17 mouse cellular contexts compared by ENCODE assay signal in genomic region chr1:59212076-59212779, GRCm38 (mm10). TPM values are rescaled to one million over a fixed set of nuclear protein-coding genes. Genes with fewer than 3 reads are reported as not detected.
DNase-seq lines count a peak whose midpoint lies in the region; ATAC-seq lines count a peak whose summit lies in the region.
"Had no signal": no experiment of that assay in that cellular context is flagged by ENCODE, and none has a peak within 500 bp of the region (broad histone marks: within the 10 kb centered on the region; RNA-seq: fewer than 3 reads in every experiment).

No protein-coding gene starts in this region.

- peak; percentile 97 for ATAC-seq in intestine, embryonic 15.5 days
- peak; percentile 71; the same call in 1 of the 2 replicates for ATAC-seq in stomach, embryonic 14.5 days (ENCODE audit: insufficient number of reproducible peaks, insufficient read depth, low FRiP score, low read depth)
- ATAC-seq in forebrain, embryonic 14.5 days = no peak
- ATAC-seq: midbrain, embryonic 15.5 days had no signal

- H3K27ac ChIP-seq in intestine, embryonic 15.5 days = 0 out of 2 replicates have a peak overlapping the region, but pooled peaks have one; percentile 62
- H3K27ac ChIP-seq in stomach, embryonic 14.5 days (ENCODE audit: low read length) = peak overlapping the region; percentile 55; the same call in 1 of the 2 replicates
- no peak overlapping the region for H3K27ac ChIP-seq in forebrain, embryonic 14.5 days (ENCODE audit: low read depth, low read length)
- H3K27ac ChIP-seq: heart, embryonic 15.5 days; hindbrain, embryonic 12.5 days; midbrain, embryonic 15.5 days had no signal

- WGBS in intestine, embryonic 15.5 days = 59% methylated on average over 5 of the region's 5 CpGs
- WGBS in stomach, embryonic 14.5 days = 66% methylated on average over 5 of the region's 5 CpGs
- WGBS in forebrain, embryonic 14.5 days = 81% methylated on average over 5 of the region's 5 CpGs

- H3K9ac ChIP-seq in intestine, embryonic 15.5 days = no peak overlapping the region
- no peak overlapping the region for H3K9ac ChIP-seq in stomach, embryonic 14.5 days (replicated peaks; ENCODE audit: low read depth, low read length)
- no peak overlapping the region for H3K9ac ChIP-seq in forebrain, embryonic 14.5 days (ENCODE audit: low read length)
- H3K9ac ChIP-seq: heart, embryonic 15.5 days; hindbrain, embryonic 12.5 days; lung, embryonic 14.5 days; midbrain, embryonic 15.5 days had no signal

- H3K4me3 ChIP-seq in intestine, embryonic 15.5 days (replicated peaks) = no peak overlapping the region
- no peak overlapping the region for H3K4me3 ChIP-seq in stomach, embryonic 14.5 days (ENCODE audit: low read depth, low read length)
- no peak overlapping the region for H3K4me3 ChIP-seq in forebrain, embryonic 14.5 days (ENCODE audit: low read depth, low read length)
- H3K4me3 ChIP-seq: heart, embryonic 15.5 days; hindbrain, embryonic 12.5 days; midbrain, embryonic 15.5 days had no signal

- peak; percentile 51 to 68 for DNase-seq in kidney, adult 8-10 months
- DNase-seq in kidney, postnatal 36 days = peak; percentile 42 to 77
- DNase-seq in left cerebral cortex, adult 11 months (ENCODE audit: low spot score) = no peak
- no peak for DNase-seq in urinary bladder, postnatal 14 days (ENCODE audit: low spot score)
- DNase-seq in forebrain, embryonic 14.5 days (ENCODE audit: low spot score) = no peak
- DNase-seq: B cell, adult 2 months; cerebellum, adult 11-12 months; heart, adult 18-20 months; layer of hippocampus, postnatal 36 days; left cerebral cortex, postnatal 4 days; lung, embryonic 14.5 days; thymus, adult 2 months had no signal

- no peaks in the 10 kb centered on the region for H3K4me1 ChIP-seq in intestine, embryonic 15.5 days (replicated peaks)
- H3K4me1 ChIP-seq in stomach, embryonic 14.5 days (ENCODE audit: control insufficient read depth, insufficient read depth, low read length) = no peaks in the 10 kb centered on the region
- H3K4me1 ChIP-seq in forebrain, embryonic 14.5 days (ENCODE audit: control insufficient read depth, insufficient read depth, low read length) = no peaks in the 10 kb centered on the region
- H3K4me1 ChIP-seq: heart, embryonic 15.5 days; hindbrain, embryonic 12.5 days; midbrain, embryonic 15.5 days had no signal

- H3K4me2 ChIP-seq in intestine, embryonic 15.5 days (replicated peaks) = no peak overlapping the region
- H3K4me2 ChIP-seq in stomach, embryonic 14.5 days (replicated peaks; ENCODE audit: low read depth, low read length) = no peak overlapping the region
- no peak overlapping the region for H3K4me2 ChIP-seq in forebrain, embryonic 14.5 days (ENCODE audit: low read length)
- H3K4me2 ChIP-seq: heart, embryonic 15.5 days; hindbrain, embryonic 12.5 days; lung, embryonic 14.5 days; midbrain, embryonic 15.5 days had no signal

- no peaks in the 10 kb centered on the region for H3K27me3 ChIP-seq in intestine, embryonic 15.5 days (replicated peaks)
- no peaks in the 10 kb centered on the region for H3K27me3 ChIP-seq in stomach, embryonic 14.5 days (ENCODE audit: control insufficient read depth, insufficient read depth, low read length)
- no peaks in the 10 kb centered on the region for H3K27me3 ChIP-seq in forebrain, embryonic 14.5 days (replicated peaks; ENCODE audit: control insufficient read depth, insufficient read depth, low read length)
- H3K27me3 ChIP-seq: heart, embryonic 15.5 days; hindbrain, embryonic 12.5 days; midbrain, embryonic 15.5 days had no signal

- H3K36me3 ChIP-seq in intestine, embryonic 15.5 days = no peaks in the 10 kb centered on the region
- H3K36me3 ChIP-seq in stomach, embryonic 14.5 days (ENCODE audit: control insufficient read depth, insufficient read depth, low read length) = 0 out of 2 replicates have a peak, but pooled peaks cover 5% of the 10 kb centered on the region
- peaks cover 34% of the 10 kb centered on the region for H3K36me3 ChIP-seq in forebrain, embryonic 14.5 days (ENCODE audit: control insufficient read depth, insufficient read depth, low read length)

- H3K9me3 ChIP-seq in intestine, embryonic 15.5 days = no peaks in the 10 kb centered on the region
- H3K9me3 ChIP-seq in stomach, embryonic 14.5 days (ENCODE audit: control insufficient read depth, low read depth, low read length) = no peaks in the 10 kb centered on the region
- no peaks in the 10 kb centered on the region for H3K9me3 ChIP-seq in forebrain, embryonic 14.5 days (replicated peaks; ENCODE audit: control insufficient read depth, low read length)
- H3K9me3 ChIP-seq: heart, embryonic 15.5 days; hindbrain, embryonic 12.5 days; midbrain, embryonic 15.5 days had no signal

RNA-seq across cellular contexts. Expression of gene Als2, which starts 24.8 kb away (rescaled TPM):
- polyA plus RNA-seq in intestine, embryonic 15.5 days (2015; fragmentation: Nextera tagmentation; extraction: Ambion mirVana) = 7.4 and 7.5 TPM in 2 replicates
- polyA plus RNA-seq in stomach, embryonic 14.5 days (2014; fragmentation: Nextera tagmentation; extraction: Ambion mirVana) = 8.3 and 10.3 TPM in 2 replicates
- 10.7 and 17.4 TPM in 2 replicates for polyA plus RNA-seq in forebrain, embryonic 14.5 days (2014; fragmentation: Nextera tagmentation; extraction: Ambion mirVana)

RNA-seq across cellular contexts. Expression of gene Cdk15, which starts 44.5 kb away (rescaled TPM):
- 0.20 and 0.63 TPM in 2 replicates for polyA plus RNA-seq in intestine, embryonic 15.5 days (2015; fragmentation: Nextera tagmentation; extraction: Ambion mirVana)
- not detected in 2 replicates for polyA plus RNA-seq in stomach, embryonic 14.5 days (2014; fragmentation: Nextera tagmentation; extraction: Ambion mirVana)
- 0.28 and 0.30 TPM in 2 replicates for polyA plus RNA-seq in forebrain, embryonic 14.5 days (2014; fragmentation: Nextera tagmentation; extraction: Ambion mirVana)
- polyA plus RNA-seq: lung, embryonic 14.5 days had no signal

RNA-seq across cellular contexts. Expression of gene Mpp4, which starts 49.0 kb away (rescaled TPM):
- 0.48 and 0.50 TPM in 2 replicates for polyA plus RNA-seq in intestine, embryonic 15.5 days (2015; fragmentation: Nextera tagmentation; extraction: Ambion mirVana)
- polyA plus RNA-seq in stomach, embryonic 14.5 days (2014; fragmentation: Nextera tagmentation; extraction: Ambion mirVana) = 0.32 and 0.46 TPM in 2 replicates
- polyA plus RNA-seq in forebrain, embryonic 14.5 days (2014; fragmentation: Nextera tagmentation; extraction: Ambion mirVana) = 0.60 and 0.98 TPM in 2 replicates

Comparison
In these comparisons a context has a peak if more than half of its experiments do, and no peak if none do; other contexts are left out.
1. DNase-seq: peak in kidney, adult 8-10 months (2 of 2) and kidney, postnatal 36 days (2 of 2); none in left cerebral cortex, adult 11 months (single experiment), urinary bladder, postnatal 14 days (single experiment) and forebrain, embryonic 14.5 days (single experiment).